Mouse (Mus musculus) T-helper 1 cell (primary cell): ENCODE measurements around the gene Chchd6.

Experiments
- in situ Hi-C: fragments of 300-600 bp; cut with MboI, MseI; formaldehyde crosslinking; loops from one replicate; pipeline ENCODE4 v1.15.1; 2025; ENCODE audit warnings: high pct_unique_total_duplicates

Chchd6 gene

GRCm38 (mm10) chr6:89361418-89362280 lies 233.8 kb downstream of the Chchd6 start:
- in situ Hi-C loops = loop anchor here (5.0 kb wide), 1 partner anchor 281 kb away; the partner anchor contains the start of gene Txnrd3

DNA sequence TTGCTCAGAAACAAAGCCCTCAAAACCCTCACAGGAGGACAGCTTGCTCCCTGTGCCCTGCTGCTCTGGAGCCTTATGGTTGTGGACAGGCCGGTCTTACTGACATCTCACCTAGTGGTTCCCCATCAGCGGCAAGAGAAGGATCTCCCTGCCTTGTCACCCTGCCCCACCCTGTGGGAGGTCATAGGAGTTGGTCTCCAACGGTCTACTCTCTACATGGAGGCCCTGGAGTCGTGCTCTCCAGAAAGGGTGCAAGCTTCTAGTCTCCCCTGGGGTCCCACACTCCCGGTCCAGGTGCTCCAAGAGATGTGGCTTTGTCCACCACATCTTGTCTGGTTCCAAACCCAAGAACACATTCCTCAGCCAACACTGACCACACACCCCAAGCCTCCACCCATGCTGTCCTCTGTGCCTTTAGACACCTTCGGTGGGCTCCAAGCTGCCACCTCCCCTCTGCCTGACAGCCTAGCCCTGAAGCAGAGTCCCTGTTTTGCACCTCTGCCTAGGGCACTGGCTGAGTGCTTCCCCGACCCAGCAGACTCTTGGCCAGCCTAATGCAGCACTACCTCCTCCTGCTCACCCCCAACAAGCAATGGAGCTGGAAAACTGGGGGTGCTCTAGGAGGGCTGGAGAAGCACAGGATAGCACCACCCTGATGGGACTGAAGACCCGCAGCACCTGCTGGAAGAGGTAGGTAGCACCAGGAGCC lies 234.6 kb downstream of the Chchd6 start:
- in situ Hi-C loops = loop anchor here (5.0 kb wide), 1 partner anchor 281 kb away; the partner anchor contains the start of gene Txnrd3

DNA sequence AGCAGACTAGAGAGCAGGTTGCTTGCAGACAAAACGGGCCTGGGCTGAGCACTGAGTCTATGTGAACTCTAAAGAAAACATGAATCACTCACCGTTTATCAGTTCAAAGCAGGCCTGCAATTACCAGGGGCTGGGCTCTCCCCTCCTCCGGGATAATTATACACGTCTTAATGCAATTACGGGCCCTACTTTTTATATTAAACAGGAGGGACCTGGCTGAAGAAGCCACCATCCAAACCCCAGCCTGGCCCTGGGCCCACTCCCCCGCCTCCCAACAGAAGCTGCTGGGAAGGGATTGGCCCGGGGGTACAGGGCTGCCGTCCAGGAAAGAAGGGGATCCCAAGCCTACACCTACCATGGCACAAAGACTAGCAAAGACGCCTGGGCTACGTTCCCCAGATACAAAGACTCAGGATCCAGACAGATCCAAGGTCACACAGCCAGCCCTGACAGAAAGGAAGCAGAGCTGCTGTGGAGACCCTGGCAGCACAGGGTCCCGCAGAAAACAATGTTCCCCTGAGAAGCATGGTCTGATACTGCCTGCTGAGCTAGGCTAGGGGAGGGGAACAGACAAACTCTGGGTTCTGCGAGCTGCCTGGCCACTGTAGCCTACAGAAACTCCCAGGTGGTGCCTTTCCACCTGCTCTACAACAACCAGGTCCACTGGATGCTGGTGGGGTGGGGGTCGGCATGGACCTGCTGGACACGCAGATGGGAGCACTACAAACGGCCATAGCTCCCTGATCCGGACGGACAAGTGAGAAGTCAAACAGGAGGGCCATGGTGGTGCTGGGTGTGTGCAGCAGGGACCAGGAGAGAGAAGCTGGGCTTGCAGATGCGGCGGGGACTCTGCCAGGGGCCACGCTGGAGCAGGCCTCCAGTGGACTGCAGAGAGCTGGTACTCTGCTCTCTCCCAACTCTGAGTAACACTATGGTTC lies 235.4 kb downstream of the Chchd6 start:
- in situ Hi-C loops = loop anchor here (5.0 kb wide), 1 partner anchor 282 kb away; the partner anchor contains the start of gene Txnrd3

DNA sequence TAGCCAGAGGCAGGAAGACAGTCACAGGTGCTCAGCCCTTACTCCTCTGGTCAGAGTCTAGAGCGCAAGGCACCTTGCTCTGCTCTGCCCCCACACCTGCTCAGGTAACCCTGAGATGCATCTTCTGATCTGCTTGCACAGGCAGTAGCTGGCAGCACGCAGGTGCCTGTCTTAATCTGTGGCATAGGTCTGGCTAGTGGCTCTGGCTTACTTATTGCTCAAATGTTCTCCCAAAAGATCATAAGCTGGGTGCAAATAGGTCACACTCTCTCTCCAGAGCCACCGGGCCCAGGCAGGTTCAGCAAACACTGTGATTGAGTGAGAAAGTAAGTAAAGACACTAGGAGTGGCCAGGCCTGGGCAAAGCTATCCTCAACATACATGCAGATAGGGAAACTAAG lies 236.3 kb downstream of the Chchd6 start:
- in situ Hi-C loops = no loop called here

DNA sequence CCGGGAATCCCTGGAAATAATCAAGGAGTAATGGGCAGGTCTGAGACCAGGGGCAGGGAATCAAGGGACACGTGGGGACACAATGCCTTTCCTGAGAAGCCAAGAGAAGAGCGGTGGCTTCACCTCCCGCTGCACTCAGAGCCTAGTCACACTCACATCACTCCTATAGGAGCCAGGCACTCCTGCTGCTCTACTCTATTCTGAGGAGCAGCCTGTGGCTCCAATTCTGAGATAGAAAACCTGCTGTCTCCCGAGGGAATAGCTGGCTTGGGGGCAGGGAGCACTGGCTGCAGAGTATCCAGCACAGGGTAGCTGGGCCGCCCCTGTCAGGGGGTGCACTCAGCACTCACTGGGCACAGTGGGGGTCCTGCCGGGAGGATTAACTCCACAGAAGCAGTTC lies 239.8 kb downstream of the Chchd6 start:
- in situ Hi-C loops = no loop called here

DNA sequence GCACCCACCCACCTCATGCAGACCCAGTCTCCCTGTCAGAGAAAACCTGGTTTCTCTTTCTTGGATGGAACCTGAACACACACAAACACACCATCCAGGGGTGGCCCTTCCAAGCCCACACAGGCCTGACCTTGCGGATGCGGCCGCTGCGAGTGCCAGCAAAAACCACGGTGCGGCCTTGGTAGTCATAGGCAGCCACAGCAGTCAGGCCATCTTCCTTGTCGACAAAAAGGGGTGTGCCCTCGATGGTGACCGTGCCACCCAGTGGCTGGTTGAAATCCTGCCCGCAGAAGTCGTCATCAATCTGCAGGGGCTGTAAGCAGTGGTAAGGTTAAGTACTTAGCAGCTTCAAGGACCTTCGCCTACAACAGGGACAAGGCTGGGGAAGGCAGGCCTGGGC lies 240.7 kb downstream of the Chchd6 start:
- in situ Hi-C loops = no loop called here

DNA sequence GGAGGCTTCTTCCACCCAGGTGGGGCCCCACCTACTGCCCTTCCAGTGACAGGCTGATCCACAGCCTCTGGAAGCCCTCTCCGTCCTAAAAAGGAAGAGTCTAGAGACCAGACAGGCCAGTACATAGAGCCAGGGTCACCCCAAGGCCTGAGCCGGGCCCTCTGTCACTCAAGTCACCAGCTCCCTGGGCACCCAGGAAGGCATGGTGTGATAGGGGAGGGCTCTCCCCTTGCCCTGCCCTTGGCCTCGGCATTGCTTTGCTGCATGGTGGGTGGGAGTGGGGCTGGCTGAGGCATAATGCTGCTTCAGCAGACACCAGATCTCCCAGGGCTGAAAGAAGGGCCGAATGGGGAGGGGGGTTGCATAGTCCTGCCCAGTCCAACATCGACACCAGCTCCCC lies 241.4 kb downstream of the Chchd6 start:
- in situ Hi-C loops = no loop called here

DNA sequence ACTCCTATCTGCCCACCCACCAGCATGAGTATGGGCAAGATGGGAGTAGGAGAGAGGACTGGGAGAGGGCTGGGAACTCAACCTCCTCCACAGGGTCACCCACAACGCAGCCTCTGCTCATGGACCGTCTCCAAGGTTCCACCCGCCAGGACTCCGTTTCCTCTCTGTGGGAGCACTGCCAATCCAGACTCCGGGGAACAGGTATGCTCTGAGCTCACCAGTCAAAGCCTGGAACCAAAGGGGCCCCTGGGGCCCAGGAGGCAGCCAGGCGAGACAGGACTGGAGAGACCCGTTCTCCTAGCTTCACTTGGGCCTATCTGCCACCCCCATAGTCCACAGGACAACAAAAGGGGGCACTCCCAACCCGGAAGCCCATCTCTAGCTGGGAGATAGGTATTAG lies 242.4 kb downstream of the Chchd6 start:
- in situ Hi-C loops = no loop called here

DNA sequence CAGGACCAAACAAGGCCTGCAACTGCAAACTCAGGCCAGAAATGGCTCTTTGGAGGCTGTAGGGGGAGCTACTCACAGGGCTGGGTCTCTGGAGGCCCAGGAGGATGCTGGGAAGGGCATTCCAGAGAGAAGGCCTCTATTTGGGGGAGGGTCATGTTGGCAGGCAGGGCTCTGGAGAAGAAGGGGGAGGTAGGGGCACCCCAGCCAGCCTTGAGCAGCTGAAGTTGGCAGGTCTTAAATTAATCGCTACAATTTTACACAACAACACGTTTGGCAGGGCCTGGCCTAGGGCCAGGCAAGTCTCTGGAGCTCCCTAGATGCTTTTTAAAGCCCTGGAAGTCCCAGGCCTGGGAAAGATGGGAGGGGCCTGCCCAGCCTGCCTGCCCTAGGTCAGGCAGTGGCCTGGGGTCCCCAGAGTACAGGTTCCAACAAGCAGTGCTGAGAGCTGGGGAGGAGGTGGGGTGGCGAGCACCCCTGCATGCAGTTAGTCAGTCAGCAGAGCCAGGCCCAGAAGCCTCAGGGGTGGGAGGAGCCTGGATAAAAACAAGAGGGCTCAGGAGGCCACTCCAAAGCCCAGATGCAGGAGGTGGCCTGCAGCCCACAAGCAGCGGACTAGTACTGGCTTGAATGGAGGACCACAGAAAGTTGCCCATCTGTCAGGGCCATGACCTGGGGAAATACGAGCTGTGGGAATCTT lies 243.9 kb downstream of the Chchd6 start:
- in situ Hi-C loops = no loop called here

DNA sequence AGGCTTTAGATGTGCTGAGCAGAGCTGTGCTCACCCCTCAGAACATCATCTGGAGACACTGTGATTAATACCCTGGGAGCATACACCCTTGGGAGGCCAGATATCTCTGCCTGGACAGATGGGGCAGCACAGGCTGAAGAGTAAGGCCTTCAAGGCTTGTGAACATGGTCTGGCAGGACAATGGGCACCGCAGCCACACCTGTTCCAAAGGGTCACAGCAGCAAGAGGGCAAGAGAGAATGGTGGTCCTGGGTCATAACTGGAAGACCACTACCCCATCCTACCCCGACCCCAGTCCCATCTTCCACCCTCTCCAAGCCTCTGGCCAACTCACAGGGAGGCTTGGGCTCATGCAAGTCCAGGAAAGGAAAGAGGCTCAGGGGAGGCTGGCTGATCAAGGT lies 244.9 kb downstream of the Chchd6 start:
- in situ Hi-C loops = no loop called here

DNA sequence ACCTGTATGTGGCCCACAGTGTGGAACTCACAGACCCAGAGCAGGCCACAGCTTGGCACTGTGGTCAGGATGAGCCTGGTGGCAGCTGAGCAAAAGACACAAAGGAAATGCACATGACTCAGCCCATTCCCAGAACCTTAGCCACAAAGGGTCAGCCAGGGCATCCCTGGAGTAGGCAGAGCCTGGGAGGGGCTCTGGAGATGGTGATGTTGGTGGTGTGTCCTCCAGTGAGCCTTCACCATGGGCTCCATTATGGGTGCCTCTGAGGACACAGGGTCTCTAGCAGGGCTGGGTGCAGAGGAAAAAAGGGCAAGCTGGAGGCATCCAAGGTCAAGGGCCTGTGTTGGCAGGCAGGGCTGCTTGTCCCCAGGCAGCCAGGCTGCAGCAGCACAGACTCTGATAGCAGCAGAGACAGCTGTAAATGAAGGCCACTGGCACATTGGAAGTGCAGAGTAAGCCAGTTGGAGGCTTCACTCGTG lies 245.4 kb downstream of the Chchd6 start:
- in situ Hi-C loops = no loop called here

- in situ Hi-C loops = no loop called here
Observed at GRCm38 (mm10) chr6:89348363-89348762, 247.1 kb downstream of the Chchd6 start.

GRCm38 (mm10) chr6:89347792-89348191 lies 247.7 kb downstream of the Chchd6 start:
- in situ Hi-C loops = no loop called here

DNA sequence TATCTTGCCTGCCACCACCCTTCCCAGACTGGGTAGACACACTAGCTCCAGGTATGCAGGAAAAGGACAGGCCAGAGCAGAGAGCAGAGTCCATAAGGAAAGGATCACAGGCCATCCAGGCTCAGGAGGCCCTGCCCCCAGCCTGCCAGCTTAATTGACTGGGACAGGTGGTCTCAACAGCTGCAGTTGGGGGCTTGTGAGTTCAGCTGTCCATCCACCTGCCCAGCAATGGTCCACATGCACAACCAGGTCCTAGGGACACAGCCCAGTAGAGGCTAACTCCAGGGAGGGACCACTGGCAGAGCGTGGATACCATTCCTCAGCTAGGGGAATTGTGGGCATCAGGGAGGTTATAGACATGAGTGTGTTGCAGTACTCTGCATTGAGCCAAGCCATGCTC lies 249.6 kb downstream of the Chchd6 start:
- in situ Hi-C loops = no loop called here

- in situ Hi-C loops = no loop called here
Observed at GRCm38 (mm10) chr6:89345486-89345785, 250.0 kb downstream of the Chchd6 start.

DNA sequence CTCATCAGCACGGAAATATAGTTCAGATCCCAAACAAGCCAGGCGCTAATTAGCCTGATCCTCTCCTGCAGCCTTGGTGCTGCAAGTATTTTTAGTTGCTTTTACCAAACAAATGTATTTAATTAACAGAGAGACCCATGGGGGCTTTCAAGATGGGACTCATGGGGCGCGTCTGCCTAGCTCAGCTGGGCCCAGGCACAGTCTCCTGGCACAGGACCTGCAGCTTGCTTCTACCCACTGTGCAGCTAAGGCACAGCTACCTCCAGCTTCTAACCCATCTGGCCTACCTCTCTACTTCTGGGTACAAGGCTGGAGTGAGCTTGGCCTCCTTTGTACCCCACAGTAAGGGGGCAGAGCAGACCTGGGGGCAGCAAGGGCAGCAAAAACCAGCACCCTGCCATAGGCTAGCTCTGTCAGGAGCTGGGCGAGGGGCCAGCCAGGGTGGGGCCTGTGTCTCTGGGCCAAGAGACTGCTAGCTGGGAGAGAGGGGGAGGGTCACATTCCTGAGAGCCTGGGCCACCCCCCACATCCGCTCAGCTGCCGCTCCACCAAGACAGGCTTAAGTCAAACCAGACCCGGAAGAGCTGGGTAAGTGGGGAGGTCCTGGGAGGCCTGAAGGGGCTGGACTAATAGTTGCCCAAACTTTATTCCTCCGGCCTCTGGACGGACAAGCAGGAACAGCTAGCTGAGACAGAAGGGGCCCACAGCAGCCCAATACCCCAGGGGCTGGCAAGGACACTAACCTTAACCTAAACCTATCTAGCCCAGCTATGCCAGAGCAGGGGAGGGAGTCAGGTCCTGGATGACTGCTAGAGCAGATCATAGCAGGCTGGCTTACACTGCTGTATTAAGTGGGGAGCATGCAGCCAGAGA lies 250.6 kb downstream of the Chchd6 start:
- in situ Hi-C loops = no loop called here

- in situ Hi-C loops = no loop called here
Observed at GRCm38 (mm10) chr6:89341981-89342380, 253.5 kb downstream of the Chchd6 start.

DNA sequence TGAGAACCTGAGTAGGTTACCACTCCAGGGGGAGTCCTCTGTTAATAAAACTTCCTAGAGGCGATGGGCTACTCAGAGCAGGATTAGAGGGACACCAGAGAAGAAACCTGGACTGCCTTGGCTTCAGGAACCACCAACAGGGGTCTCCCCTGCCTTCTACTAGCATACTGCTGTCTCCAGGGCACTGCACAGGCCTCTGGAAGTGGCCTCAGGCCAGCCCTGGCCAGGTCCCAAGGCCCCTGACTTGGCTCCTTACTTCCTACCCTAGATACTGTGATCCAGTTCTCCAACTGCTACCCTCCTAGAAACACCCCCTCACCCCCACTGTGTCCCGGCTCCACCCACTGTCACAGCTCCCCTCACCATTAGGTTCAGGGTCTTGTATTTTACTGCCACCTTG lies 256.0 kb downstream of the Chchd6 start:
- in situ Hi-C loops = no loop called here

DNA sequence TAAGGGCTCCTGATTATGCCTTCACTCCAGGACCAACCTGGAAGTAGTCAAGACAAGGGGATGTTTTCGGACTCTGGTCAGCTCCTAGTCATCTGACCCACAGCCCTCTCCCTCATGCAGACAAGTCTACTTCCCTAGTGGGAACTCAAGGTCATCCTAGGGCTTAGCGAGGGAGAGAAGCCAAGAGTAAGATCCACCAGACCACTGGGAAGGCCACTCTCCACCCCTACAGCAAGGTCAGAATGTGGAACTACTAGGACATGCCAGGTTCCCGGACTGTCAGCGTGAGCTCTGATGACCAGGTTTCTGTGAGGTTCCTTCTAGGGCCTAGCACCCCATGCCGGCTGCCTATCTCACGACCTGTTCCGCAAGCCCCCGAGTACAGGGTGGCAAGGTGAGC lies 256.7 kb downstream of the Chchd6 start:
- in situ Hi-C loops = no loop called here

GRCm38 (mm10) chr6:89337574-89337973 lies 257.9 kb downstream of the Chchd6 start:
- in situ Hi-C loops = no loop called here
